Mouse (Mus musculus) frontal cortex, adult 2 months (tissue): ENCODE measurements at regions not wholly inside any gene's neighbourhood (a gene's known extent, or its start where the extent isn't known, plus 50 kb on each side); places are given as distances from the start of the nearest gene placed in this dataset.
A peak's percentile ranks its signal among the peaks of the same experiment; 100 is the strongest.

ENCODE experiments used
- DNase-seq, 2 experiments: peaks; one replicate each; pipeline ENCODE4 v3.0.0; 2022; ENCODE audit warnings: low spot score in 1 of 2; ENCODE audit errors: extremely low spot score in 1 of 2

DNA sequence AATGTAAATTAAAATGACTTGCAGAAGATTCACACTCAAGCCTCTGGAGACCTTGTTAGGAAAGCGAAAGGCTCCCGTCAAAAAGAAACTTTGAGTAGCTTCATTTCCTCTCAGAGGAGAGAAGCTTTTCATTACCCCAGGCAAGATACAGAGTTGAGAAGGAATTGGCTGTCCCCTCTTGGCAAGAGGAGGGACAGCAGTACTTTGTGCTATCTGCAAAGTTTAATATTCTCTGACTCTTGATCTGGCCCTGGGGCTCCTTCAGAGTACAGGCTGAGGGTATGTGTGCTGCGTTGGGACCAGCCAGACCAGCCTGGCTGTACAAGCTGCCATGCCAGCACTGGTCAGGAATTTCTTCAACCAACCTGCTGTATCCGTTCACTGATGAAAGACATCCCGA lies 525.4 kb downstream of the Amy2a5 start:
- no peak for DNase-seq

DNA sequence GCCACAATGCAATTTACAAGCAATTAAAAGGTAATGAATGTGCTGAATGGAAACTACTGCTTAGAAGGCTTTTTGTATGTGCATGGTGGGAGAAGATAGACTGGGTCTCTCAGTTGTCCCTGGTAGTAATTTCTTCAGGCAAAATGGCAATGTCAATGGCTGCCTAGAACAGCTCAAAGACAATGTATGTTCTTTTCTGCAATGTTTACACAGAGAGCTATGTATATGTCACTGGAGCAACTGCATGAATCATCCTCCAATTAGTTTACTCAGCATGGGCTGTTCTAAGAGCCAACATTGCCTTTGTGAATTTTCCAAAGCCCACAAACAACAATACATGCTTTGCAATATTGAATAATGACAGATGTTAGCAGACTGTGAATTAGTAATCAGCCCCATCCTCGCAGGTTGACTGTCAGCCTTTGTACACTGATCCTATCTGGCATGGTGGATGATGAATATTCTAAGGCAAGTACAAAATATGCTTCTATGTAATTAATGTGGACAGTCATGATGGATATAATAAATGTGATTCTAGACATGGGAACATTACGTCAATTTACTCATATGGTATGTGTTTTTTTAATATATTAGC lies 559.0 kb downstream of the Amy2a5 start:
- no peak for DNase-seq

DNA sequence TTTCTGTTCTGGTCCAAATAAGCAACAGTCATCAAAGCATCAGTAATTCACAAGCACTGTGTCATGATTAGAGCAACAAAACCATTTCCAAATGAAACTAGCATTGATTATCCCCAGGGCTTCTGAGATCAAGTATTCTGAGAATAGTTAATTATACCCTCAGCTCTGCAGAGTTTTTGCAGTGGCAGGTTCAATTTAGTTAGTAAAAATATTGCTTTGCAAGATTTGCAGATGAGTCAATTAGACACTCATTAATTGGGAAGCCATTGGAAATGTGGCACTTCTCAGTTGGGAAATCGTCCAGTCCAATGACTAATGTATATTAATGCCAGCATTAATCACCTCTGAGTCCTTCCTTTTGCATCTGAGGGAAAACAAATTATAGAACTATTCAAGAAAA lies 570.5 kb downstream of the Amy2a5 start:
- no peak for DNase-seq

DNA sequence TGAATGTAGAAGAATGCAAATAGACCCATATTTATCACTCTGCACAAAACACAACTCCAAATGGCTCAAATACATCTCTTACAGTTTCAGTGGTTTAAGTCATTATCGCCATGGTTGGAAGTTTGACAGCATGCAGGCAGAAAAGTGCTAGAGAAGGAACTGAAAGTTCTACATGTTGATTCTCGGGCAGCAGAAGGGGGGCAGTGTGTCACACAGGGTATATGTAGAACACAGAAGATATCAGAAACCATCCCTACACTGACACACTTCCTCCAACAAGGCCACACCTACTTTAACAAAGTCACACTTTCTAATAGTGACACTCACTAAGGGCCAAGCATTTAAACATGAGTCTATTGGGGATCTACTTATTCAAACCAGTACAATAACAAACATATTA lies 620.1 kb downstream of the Amy2a5 start:
- DNase-seq, result no peak

DNA sequence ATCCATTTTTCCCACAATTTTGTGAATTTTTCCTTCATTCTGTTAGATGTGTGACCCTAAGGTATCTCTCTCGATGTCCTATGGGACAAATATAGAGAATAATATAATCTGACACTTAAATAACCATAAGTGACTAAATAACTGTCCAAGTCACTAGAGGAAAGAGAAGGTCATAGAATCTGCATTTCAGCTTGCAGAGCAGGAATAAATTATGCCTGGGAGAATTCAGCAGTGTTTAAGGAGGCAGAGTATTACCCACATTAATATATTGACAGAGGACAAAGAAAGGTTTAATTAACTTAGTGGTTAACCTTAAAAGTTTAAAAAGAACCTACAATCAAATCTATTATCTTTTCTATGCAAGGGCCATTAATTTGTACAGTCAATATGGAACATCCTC lies 655.2 kb downstream of the Amy2a5 start:
- no peak for DNase-seq

DNA sequence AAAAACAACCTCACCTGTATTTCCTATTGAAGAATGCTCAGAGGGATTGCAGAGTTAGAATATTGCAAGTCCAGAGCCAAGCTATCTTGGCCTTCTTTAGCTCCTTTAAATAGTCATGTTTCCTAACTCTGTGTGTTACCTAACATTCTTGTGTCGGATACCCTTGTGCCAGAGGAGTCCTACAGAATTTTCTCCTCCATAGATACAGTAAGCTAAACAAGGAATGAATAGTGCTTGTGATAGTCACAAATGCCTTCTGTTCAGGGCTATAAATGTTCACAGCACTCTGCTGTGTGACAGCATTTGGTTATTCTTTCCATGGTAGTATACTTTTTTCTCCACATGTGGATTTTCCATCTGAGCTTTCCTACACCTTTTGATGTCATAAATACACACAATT lies 676.3 kb downstream of the Amy2a5 start:
- DNase-seq, result peak in 1 of 2 experiments; percentile 5
